Mouse (Mus musculus): Measurements from ENCODE around the gene Als2cr12.

DNA sequence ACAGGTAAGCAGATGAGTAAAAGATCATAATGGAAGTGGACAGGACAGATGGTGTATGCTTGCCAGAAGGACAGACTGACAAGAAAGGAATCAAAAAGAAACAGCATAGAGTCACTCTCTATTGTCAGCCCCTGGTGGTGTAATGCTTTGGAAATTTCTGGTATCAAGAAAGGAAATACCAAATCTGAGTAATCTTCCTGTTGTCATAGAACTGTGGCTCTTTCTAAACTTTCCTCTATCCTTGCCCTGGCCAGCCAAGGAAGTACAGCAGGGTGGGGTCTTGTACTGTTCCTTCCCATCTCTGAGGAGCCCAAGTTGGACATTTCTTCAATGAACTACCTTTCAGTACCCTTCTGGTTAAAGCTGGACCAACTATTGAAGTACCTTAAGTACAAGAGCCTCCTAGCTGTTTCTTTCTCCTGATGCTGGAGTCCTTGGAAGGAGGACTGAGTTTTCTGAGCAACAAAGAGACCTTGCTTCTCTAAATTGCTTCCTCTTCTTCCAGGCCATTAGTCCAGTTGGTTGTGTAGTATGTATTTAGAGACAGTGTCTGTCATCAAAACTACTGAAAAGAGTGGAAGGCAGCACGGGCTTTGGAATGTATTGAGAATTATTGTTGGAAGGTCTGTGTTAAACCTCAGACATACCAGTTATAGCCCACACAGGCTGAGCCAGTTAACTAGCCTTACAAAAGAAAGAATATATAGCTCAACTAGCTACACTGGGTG lies 31.4 kb upstream of the Als2cr12 start:
- TF ChIP-seq CTCF (IDR thresholded peaks at IDR 0.05; ENCODE audit: low read depth, low read length) (no peak), POLR2A (IDR thresholded peaks at IDR 0.05; ENCODE audit: borderline replicate concordance, low read depth, low read length) (no peak)

Data from bone marrow macrophage, adult 2 months (primary cell).